Mouse (Mus musculus): ENCODE data around the gene Olfr706.
"Not testable (repeated sequence)": the region's sequence is repeated elsewhere in the genome, so short reads cannot be mapped to it uniquely, and the experiment has no call there.

Olfr706 gene

DNA sequence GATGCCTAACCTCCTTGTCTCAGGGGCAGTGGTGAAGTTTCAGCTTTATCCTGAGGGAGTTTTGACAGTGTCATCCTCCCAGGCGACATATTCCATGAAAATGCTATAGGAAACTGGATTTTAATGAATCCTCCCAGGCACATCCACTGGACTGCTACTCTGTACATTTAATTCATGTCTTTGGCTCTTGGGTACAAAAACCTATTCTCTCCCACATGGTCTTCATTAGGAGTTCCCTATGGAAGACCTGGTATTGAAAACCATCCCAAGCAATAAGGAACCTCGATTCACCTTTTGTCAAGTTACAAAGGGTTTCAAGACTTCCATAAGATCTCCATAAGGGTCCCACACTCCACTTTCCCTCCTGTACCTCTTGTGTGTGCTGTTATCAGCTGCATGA is at the start of gene Olfr706:
TSS of gene Olfr706 (minus strand) at position 101 of the 400 bp plus-strand sequence.
- DNase-seq (ENCODE audit: low spot score) = no peak

DNA sequence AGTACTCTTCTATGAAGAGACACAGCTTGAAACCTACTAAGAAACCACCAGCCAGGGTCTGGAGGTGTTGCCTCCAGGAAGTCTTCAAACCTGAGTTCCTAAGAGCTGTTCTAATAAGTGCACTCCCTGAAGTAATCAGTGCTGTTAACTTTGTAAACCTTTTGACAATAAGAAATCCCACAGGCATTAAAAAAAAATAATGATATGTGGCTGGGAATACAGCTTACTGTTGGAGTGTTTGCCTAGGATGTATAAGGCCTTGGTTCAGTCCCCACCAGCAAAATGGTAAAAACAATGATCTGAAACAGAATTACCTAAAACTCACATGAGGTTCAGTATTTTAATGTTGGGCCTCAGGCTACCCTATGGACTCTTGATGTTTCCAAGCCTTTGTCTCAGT is 44.2 kb upstream of the Olfr706 start, which contains the start of gene Olfr709-ps1:
TSS of gene Olfr709-ps1 (minus strand) at position 101 of the 400 bp plus-strand sequence.
- DNase-seq (ENCODE audit: low spot score) = no peak

DNA sequence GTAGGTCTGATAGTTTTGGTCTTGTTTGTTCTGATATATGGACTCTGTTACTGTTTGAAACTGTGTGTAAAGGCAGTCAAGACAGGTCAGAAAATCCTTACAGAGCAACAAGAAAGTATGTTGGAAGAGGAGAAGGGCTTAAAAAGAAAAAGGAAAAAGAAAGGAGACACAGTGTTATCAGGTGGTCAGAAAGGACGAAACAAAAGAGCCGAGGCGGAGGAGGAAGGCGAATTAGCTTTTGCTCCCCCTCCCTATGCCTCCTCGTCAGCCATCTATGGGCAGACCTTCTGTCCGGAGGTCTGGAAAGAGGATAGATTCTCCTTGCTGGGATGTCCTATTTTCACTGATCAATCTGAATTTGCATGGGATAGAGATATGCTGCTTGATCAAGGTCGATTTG is 33.0 kb upstream of the Olfr706 start:
- DNase-seq (ENCODE audit: low spot score) = not testable (repeated sequence)

DNA sequence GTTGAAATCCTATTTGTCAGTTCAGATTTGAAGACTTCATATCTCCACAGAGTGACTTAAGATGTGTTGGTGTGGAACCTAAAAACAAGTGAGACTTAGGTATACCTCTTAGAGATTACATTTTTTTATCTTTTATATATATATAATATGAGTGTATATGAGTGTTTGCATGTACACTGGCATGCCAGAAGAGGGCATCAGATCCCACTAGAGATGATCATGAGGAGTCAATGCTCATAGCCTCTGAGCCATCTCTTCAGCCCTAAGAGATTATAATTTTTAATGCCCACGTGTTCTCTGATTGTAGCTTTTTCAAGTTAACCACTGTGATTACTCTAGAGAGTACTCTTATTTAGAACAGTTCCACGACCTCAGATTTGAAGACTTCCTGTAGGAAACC is 19.7 kb upstream of the Olfr706 start, which contains the start of gene Olfr1532-ps1:
TSS of gene Olfr1532-ps1 (plus strand) at position 326 of the 400 bp plus-strand sequence.
- no peak for DNase-seq (ENCODE audit: low spot score)

DNA sequence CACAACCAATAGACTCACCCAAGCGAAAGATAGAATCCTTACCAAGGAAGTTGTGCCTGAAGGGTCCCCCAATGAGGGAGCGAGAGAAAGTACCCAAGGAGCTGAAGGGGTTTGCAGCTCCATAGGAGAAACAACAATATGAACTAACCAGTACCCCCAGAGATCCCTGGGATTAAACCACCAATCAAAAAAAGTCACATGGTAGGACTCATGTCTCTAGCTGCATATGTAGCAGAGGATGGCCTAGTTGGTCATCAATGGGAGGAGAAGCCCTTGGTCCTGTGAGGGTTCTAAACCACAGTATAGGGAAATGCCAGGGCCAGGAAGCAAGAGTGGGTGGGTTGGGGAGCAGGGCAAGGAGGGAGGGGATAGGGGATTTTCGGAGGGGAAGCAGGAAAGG is 13.2 kb upstream of the Olfr706 start, which contains the start of gene Olfr707:
TSS of gene Olfr707 (minus strand) at position 101 of the 400 bp plus-strand sequence.
- DNase-seq (ENCODE audit: low spot score) = not testable (repeated sequence)

DNA sequence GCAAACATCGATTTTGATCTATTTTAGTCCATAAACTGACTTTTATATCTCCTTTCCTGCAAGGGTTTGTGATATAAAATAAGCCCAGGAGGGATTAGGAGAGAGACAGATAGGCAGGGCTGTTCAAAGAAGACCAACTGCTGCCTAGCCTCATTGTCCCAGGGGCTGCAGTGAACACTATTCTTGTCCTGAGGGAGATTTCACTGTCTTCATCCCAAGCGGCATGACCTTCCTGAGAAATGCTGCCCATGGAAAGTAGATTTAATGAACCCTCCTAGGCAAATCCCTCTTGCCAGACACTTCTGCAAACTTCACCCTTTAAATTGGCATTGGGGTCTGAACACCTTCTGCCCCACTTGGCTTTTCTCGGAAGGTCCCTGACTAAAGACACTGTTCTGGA is 11.2 kb downstream of the Olfr706 start, which contains the start of gene Olfr705:
TSS of gene Olfr705 (minus strand) at position 101 of the 400 bp plus-strand sequence.
- no peak for DNase-seq (ENCODE audit: low spot score)

DNA sequence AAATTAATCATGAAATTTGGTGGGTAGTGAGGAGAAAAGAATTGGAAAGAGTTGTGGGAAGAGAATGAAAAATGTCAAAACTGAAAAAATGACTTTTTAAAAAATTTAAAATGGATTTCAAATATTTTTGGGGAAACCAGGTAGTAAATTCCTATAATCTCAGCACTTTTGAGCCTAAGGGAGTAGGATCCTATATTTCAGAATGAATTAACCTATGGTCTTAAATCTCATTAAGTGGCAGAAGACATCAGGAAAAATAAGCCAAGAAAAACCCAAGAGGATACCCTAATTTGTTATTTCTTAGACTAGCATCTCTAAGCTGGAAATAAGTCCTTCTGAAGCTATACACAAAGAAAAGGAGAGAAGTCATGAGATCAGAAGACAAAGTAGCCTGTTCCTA is 25.1 kb downstream of the Olfr706 start, which contains the start of gene Olfr704:
TSS of gene Olfr704 (plus strand) at position 301 of the 400 bp plus-strand sequence.
- DNase-seq (ENCODE audit: low spot score) = no peak

DNA sequence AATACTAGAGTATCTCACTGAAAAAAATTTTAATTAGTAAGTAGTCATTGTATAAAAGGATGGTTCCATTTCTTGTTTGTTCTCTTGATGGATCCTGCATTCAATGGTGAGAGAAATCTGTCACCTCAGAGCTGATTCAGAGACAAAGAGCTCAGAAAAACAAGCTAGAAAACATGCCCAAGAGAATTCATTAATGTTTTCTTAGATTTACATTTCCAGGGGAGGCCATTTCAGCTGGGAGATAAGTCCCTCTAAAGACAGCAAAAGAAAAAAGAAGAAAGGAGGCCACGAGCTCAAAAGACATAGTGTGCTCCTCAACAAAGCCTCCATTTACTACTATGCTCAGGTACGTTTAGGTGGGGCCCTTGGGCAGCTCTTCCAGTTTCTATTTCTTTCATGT is 44.9 kb downstream of the Olfr706 start, which contains the start of gene Olfr703:
TSS of gene Olfr703 (plus strand) at position 301 of the 400 bp plus-strand sequence.
- DNase-seq (ENCODE audit: low spot score) = no peak

DNA sequence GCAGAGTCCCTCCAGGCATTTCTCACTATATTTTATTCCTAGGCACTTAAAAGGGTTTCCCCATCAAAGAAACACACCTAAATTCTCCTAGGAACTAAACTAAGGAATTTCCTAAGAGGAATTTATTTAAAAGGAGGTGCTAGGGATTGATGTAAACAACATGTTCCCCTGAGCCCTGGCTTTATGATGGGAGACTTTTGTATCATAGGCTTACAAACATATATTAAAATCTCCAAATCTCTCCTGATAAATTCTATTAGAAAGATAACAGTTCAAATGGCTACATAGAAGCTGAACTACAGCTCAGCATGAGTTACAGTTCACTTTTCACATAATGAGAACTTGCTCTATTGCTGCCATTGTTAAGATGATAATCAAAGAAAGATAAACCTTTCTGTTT is 54.2 kb downstream of the Olfr706 start, which contains the start of gene Olfr702:
TSS of gene Olfr702 (minus strand) at position 101 of the 400 bp plus-strand sequence.
- no peak for DNase-seq (ENCODE audit: low spot score)
